Mouse (Mus musculus) embryonic fibroblast, embryonic 13.5 days (primary cell): Measurements from ENCODE around the gene Exoc2.

Experiments
- CTCF ChIP-seq: IDR thresholded peaks from 2 replicates; pipeline ENCODE4 v1.5.1; 2011; ENCODE audit warnings: mild to moderate bottlenecking, control low read depth, low read length, moderate library complexity, borderline replicate concordance; ENCODE audit not compliant: insufficient read depth
- POLR2A ChIP-seq: IDR thresholded peaks from 2 replicates; pipeline ENCODE4 v1.6.1; 2011; ENCODE audit warnings: low read depth, mild to moderate bottlenecking, control low read depth, low read length, moderate library complexity

DNA sequence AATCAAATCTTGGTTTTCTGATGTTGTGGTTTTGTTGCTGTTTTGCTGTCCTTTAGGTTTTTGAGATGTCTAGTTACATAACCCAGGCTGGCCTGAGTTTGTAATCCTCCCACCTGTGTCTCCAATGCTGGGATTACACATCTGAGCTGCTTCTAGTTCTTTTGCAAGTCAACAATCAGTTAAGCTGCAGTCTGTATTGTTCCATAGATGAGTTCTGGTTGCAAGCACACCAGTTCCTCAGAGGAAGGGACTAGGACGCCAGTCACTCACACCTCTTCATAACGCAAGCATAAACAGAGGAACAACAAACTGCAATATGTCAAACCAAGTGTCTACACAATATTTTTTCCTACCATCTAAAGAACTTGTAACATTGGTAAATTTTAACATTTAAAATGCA lies 21.8 kb downstream of the Exoc2 start:
- TF ChIP-seq POLR2A (no peak), CTCF (no peak)
